Mouse (Mus musculus) cerebellum, adult 8-10 months (tissue): ENCODE measurements around the gene Negr1.

Experiments used
- DNase-seq: peaks from one replicate; pipeline ENCODE4 v3.0.0; 2022

Gene Negr1

GRCm38 (mm10) chr3:156809836-156810235, 248.2 kb downstream of the Negr1 start:
- DNase-seq: no peak

- no peak for DNase-seq
Observed at GRCm38 (mm10) chr3:156816938-156817337, 255.3 kb downstream of the Negr1 start.

DNA sequence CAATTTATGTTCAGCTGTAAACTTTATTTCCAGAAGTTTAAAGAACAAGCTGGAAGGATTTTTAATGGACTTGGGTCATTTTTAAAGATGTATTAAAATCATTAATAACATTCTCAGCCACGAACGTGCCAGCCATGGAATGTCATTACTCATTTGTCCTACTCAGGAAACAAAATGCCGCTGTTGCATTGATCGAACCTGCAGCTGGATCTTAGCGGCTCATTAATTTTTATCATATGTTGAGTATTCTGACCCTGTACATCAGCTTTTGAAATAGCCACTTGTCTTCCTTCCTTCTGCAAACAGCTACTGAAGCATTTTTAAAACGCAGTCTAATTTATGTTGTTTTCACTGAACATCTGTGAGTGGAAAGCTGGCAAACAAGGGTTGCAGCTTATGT, 255.9 kb downstream of the Negr1 start:
- DNase-seq: no peak

GRCm38 (mm10) chr3:156823039-156823438, 261.4 kb downstream of the Negr1 start:
- DNase-seq: no peak

DNA sequence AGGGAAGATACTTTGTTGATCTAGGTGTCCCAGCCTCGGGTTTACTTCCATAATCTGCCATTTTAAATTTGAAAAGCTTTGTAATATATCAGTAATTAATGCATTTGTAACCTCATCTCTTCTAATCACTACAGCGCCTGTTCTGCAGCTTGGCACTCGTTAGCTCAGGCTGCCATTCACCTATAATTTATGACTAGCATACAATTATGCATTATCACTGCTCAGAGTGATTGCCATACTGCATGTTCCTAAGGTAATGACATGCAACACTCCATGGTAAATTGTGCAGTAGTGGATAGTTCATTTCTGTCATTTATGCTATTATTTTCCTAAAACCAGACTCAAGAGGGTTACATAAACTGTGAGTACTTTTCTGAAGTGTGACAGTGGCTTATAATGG, 272.3 kb downstream of the Negr1 start:
- DNase-seq: no peak

DNA sequence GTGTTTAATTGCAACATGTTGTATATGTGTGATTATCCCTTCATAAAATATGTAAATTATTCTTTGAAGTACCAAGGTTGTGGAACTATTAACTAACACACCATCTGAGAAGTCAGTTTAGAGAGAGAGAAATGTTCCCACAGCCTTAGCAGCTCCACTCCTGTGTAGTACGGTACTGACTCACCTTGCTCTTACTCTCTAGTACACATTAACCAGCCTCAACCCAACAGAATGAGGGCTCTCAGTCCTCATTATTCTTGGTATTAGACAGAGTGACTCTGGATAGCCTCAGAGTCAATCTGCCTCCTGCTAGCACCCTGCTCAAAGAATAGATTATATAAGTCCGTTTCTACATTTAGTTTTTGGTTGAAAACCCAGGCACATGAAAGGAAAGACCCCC, 277.0 kb downstream of the Negr1 start:
- DNase-seq: no peak

DNA sequence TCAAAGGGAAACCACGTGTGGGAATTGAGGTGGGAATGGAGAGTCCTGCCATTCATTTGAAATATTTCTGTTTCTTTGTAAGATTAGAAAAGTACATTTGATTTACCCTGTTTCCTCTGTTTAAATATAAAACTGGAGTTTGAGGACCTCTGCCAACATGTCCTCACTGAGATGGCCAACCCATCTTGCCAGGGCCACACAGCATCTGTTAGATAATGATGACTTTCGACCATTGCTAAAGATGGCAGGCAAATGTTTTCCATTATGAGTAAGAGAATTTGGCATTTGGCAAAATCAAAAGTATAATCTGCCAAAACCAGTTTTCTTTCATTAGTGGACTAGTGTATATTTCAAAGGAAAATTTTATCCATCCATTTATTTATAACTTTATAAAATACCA, 286.8 kb downstream of the Negr1 start:
- no peak for DNase-seq

GRCm38 (mm10) chr3:156851921-156852320, 290.3 kb downstream of the Negr1 start:
- DNase-seq: peak; percentile 64

DNA sequence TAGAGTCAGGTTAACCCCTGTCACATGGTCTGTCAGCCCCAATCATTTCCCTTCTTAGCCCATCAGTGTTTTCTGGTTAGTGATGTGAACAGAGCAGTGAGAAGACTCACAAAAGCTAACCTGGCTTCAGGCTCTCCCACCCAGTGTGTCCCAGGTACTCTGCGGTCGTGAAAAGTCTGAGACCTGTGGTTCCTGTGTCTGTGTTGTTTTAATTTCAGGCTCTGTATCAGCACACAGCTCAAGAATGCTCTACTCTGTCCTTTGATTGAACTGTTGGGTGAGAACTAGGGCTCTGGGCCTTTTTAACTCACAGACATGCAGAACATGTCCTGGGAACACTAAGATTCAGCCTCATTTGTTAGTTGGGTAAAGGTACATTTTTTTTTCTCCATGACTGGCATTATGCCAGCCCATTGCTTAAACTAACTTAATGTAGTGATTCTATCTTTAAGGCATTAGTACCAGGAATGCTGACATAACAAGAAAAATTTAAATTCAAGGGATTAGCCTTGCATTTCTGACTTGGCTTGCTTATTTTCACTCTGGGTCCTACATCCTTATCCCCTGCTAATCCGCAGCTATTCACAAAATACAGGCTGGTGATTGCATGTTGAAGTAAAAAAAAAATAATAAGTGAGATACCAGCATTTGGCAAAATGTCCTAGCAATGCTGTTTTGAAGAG, 308.8 kb downstream of the Negr1 start:
- DNase-seq: no peak

GRCm38 (mm10) chr3:156870922-156871257, 309.3 kb downstream of the Negr1 start:
- no peak for DNase-seq

- DNase-seq: no peak
Observed at GRCm38 (mm10) chr3:156871641-156872196, 310.1 kb downstream of the Negr1 start.

DNA sequence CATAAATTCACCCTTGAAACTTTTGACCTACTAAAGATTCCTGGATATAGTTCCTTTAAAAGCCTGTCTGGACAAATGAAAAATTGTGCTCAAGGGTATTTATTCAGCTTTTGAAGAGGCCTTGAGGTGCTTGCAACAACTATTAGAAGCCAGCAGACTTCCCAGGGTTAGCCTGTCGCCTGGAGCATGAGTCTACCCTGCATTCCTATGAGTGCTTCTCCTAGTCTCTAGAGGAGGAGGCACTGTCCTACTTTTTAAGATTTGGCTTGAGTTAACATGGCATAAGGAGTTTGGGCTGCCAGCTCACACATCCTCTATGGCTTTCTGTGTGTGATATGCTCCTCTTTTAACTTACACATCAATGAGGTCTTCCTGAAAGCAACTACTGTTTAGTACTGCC, 315.0 kb downstream of the Negr1 start:
- DNase-seq: no peak

- no peak for DNase-seq
Observed at GRCm38 (mm10) chr3:156882129-156882528, 320.5 kb downstream of the Negr1 start.

GRCm38 (mm10) chr3:156883873-156884272, 322.3 kb downstream of the Negr1 start:
- no peak for DNase-seq

- no peak for DNase-seq
Observed at GRCm38 (mm10) chr3:156885689-156886088, 324.1 kb downstream of the Negr1 start.

DNA sequence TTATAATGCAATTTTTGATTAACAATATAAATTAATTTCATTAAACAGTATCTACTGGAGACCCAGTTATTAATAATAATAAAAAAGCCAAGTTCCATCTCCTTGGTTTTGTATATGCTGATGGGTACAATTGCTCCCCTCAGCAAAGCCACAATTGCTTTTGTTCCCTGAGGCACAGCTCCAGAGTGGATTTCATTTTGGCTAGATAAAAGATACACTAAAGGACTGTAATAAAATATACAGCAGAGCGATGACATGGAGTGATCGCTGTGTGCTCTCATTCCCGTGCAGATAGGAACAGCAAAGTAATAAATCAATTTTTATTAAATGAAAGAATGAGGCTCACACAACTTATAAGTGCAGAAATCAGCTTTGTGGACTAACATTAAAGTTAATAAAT, 325.3 kb downstream of the Negr1 start:
- DNase-seq: no peak

GRCm38 (mm10) chr3:156890986-156891385, 329.4 kb downstream of the Negr1 start:
- no peak for DNase-seq

DNA sequence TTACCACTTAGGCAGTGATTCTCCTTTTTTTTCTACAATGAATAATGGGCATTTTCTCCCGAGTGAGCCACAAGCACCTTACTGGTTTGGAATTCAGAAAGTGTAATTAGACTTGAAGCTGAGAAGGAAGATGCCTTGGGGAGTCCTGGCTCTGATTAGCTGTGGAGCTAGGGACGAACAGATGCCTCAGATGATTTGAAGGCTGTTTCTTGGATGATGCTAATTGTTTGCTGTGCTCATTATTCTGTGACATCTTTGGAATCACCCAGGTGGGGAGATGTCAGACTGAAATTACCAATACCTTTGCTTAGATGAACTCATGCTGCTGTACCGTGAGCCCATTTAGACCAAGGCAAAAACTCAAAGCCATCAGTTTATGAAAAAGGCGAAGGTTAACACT, 333.7 kb downstream of the Negr1 start:
- DNase-seq: peak; percentile 69

DNA sequence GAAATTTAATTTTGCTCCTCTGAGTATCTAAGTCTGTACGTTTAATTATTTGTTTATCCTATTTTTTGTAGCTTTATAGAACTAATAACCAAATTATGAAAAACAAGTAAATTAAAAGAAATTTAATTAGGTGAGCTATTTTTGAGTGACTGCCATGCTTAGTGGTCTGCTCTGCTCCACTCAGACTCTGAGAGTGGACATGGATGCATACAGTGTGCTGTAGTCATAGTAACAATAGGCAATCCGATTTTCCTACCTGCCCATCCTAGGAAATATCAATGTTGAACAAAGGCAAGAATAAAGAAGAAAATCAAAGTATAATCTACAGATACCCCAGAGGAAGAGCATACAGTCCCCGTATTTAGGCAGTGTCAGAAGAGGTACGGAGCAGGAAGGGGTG, 334.5 kb downstream of the Negr1 start:
- DNase-seq: no peak

GRCm38 (mm10) chr3:156896552-156896951, 335.0 kb downstream of the Negr1 start:
- DNase-seq: no peak

- DNase-seq: no peak
Observed at GRCm38 (mm10) chr3:156901140-156901539, 339.5 kb downstream of the Negr1 start.

GRCm38 (mm10) chr3:156903925-156904576, 342.5 kb downstream of the Negr1 start:
- no peak for DNase-seq

- DNase-seq: no peak
Observed at GRCm38 (mm10) chr3:156912816-156913215, 351.2 kb downstream of the Negr1 start.

DNA sequence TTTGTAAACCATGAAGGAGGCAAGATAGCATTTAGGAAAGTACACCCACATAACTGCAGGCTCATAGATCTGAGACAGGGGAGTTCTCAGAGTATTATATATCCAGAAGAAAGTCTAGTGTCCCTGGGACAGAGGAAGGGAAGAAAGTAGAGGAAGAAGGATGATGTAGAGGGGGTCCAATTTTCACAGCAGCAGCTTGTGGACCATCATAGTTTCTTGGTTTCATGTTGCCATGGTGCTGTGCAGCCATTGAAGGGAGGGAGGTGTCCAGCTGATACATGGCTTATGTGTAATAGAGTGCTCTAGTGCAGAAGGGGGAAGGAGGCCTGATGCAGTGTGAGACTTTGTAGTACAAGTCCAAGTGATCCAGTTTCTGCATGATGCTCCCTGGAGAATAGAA, 359.8 kb downstream of the Negr1 start:
- no peak for DNase-seq

- DNase-seq: no peak
Observed at GRCm38 (mm10) chr3:156923159-156923558, 361.6 kb downstream of the Negr1 start.
